Mouse (Mus musculus) cortical plate, adult 2 months (tissue): ENCODE results near the gene Eng.

Experiments used
- CTCF ChIP-seq: fragments of 200-500 bp; IDR thresholded peaks from 2 replicates; pipeline ENCODE4 v1.5.1; 2011; ENCODE audit warnings: mild to moderate bottlenecking, control low read depth, low read length; ENCODE audit not compliant: insufficient read depth; ENCODE audit errors: extremely low read depth
- POLR2A ChIP-seq: fragments of 200-500 bp; IDR thresholded peaks from 2 replicates; pipeline ENCODE4 v1.6.1; 2011; ENCODE audit warnings: mild to moderate bottlenecking, low read length, control low read depth; ENCODE audit not compliant: insufficient read depth; ENCODE audit errors: extremely low read depth

- TF ChIP-seq CTCF (no peak), POLR2A (no peak)
These were observed 65.7 kb downstream of the Eng start for GRCm38 (mm10) chr2:32712108-32712551.
